Comparison of ENCODE assay signal across 8 mouse cellular contexts in the genomic region with DNA sequence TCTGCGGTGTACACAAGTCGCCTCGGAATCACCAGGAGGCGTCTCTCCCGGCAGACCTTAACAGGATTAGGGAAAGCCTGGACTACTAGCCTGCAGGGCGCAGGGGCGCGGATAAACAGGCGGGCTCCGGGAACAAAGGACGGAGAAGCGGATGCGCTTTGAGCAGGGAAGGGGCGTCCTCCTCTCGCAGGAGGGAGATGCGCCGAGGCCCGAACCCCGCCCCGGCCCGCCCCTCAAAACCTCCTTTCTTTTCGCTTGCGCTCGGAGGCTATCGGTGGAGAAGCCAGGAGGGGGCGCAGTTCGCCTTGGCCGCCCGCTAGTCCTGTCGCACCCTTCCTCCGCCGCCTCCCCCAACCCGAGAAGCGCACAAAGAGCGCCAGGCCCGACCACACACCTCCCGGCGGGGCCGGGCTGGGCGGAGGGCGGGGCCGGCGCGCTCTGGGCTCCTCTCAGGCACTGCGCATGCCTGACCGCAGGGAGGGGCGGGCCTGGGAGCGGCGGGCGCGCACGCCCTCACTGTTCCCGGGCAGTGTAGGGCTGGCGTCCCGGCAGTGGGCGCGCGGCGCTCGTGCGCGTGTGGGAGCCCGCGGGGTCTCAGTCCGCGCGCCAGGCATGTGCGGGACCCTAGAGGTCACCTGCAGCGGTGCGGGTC. TPM values are rescaled to one million over a fixed set of nuclear protein-coding genes. Genes with fewer than 3 reads are reported as not detected.
A peak's percentile ranks its signal among the peaks of the same experiment; 100 is the strongest.
DNase-seq lines count a peak whose midpoint lies in the region; ATAC-seq and TF ChIP-seq lines count a peak whose summit lies in the region.

No protein-coding gene starts in this region.

- peak overlapping the region; percentile 55 for H3ac ChIP-seq in C2C12 (ENCODE audit: control insufficient read depth, insufficient read length, low read depth)

- H3K9ac ChIP-seq in kidney, embryonic 15.5 days, result peak overlapping the region; percentile 71

- H3K4me1 ChIP-seq in embryonic fibroblast, embryonic 13.5 days (ENCODE audit: control insufficient read depth, insufficient read depth, low read length), result no peaks in the 10 kb centered on the region
- peaks cover 20% of the 10 kb centered on the region for H3K4me1 ChIP-seq in heart, embryonic 10.5 days
- H3K4me1 ChIP-seq in kidney, embryonic 15.5 days, result peaks cover 37% of the 10 kb centered on the region

- peaks cover 22% of the 10 kb centered on the region for H3K79me3 ChIP-seq in C2C12 (ENCODE audit: low read depth)

- peak; percentile 70 for TF ChIP-seq POLR2A in embryonic fibroblast, embryonic 13.5 days (IDR thresholded peaks at IDR 0.05; ENCODE audit: low read depth, low read length)

- peaks cover 34% of the 10 kb centered on the region for H3K79me2 ChIP-seq in C2C12 (ENCODE audit: control insufficient read depth, insufficient read depth)

- peak overlapping the region; percentile 36 for H3K4me3 ChIP-seq in C2C12 (ENCODE audit: insufficient read depth, poor library complexity, severe bottlenecking)
- peak overlapping the region; percentile 59 for H3K4me3 ChIP-seq in embryonic fibroblast, embryonic 13.5 days (ENCODE audit: insufficient read depth, low read length)
- peak overlapping the region; percentile 94 for H3K4me3 ChIP-seq in heart, embryonic 10.5 days
- H3K4me3 ChIP-seq in kidney, embryonic 15.5 days (replicated peaks), result peak overlapping the region; percentile 92

- no peaks in the 10 kb centered on the region for H3K9me3 ChIP-seq in heart, embryonic 10.5 days
- no peaks in the 10 kb centered on the region for H3K9me3 ChIP-seq in kidney, embryonic 15.5 days (replicated peaks)

- ATAC-seq in kidney, embryonic 15.5 days (replicated peaks; ENCODE audit: low FRiP score), result peak; percentile 94

- H3K36me3 ChIP-seq in C2C12 (ENCODE audit: control insufficient read depth, insufficient read depth), result peaks cover 21% of the 10 kb centered on the region
- H3K36me3 ChIP-seq in heart, embryonic 10.5 days, result peaks cover 14% of the 10 kb centered on the region
- peaks cover 15% of the 10 kb centered on the region for H3K36me3 ChIP-seq in kidney, embryonic 15.5 days

- H3K4me2 ChIP-seq in kidney, embryonic 15.5 days, result peak overlapping the region; percentile 95

- peak; percentile 74 for TF ChIP-seq CTCF in C2C12 (IDR thresholded peaks at IDR 0.05; ENCODE audit: control insufficient read depth, insufficient read depth, insufficient read length)
- TF ChIP-seq CTCF in embryonic fibroblast, embryonic 13.5 days (IDR thresholded peaks at IDR 0.05; ENCODE audit: borderline replicate concordance, insufficient read depth, low read length), result peak; percentile 75

- H3K27me3 ChIP-seq in C2C12 (ENCODE audit: control insufficient read depth, insufficient read depth, insufficient read length), result no peaks in the 10 kb centered on the region
- H3K27me3 ChIP-seq in heart, embryonic 10.5 days (ENCODE audit: insufficient read depth, poor library complexity, severe bottlenecking), result no peaks in the 10 kb centered on the region
- no peaks in the 10 kb centered on the region for H3K27me3 ChIP-seq in kidney, embryonic 15.5 days

- peak overlapping the region; percentile 73 for H3K27ac ChIP-seq in embryonic fibroblast, embryonic 13.5 days (ENCODE audit: insufficient read depth, low read length)
- peak overlapping the region; percentile 99 for H3K27ac ChIP-seq in heart, embryonic 10.5 days
- peak overlapping the region; percentile 99 for H3K27ac ChIP-seq in kidney, embryonic 15.5 days

- WGBS in heart, embryonic 10.5 days, result under 1% methylated on average over 64 of the region's 70 CpGs
- WGBS in kidney, embryonic 15.5 days, result under 1% methylated on average over 70 of the region's 70 CpGs

- peak; percentile 99 for DNase-seq in brain, adult 2 months (ENCODE audit: low read depth, low spot score)
- peak; percentile 97 for DNase-seq in heart, embryonic 10.5 days (ENCODE audit: low spot score)
- peak; percentile 94 for DNase-seq in liver
- peak; percentile 92 to 93 for DNase-seq in monocyte, adult 2 months (ENCODE audit: low read depth in 1 of 2, low spot score in 2 of 2)
- DNase-seq in spleen, postnatal 14 days (ENCODE audit: low spot score in 2 of 2), result peak; percentile 91 to 93

TF ChIP-seq in C2C12, 6 proteins besides CTCF, POLR2A, EP300 and RAD21:
- TF ChIP-seq FOSL1 (IDR thresholded peaks at IDR 0.05; ENCODE audit: insufficient read depth, low read length, poor library complexity, severe bottlenecking) (no peak), USF1 (IDR thresholded peaks at IDR 0.05; ENCODE audit: low read depth) (no peak), MYOD1 (IDR thresholded peaks at IDR 0.05; ENCODE audit: control insufficient read depth, insufficient read length, low read depth) (no peak), MYOG (IDR thresholded peaks at IDR 0.05; ENCODE audit: control insufficient read depth, extremely low read depth, insufficient read length) (no peak), MAX (IDR thresholded peaks at IDR 0.05) (no peak), CEBPB (IDR thresholded peaks at IDR 0.05; ENCODE audit: low read depth) (no peak)

RNA-seq across cellular contexts. Expression of gene Mex3b, which starts 1.2 kb away (rescaled TPM):
- polyA plus RNA-seq in C2C12 (2012; fragmentation: generic; extraction: Trizol), result 12.5 TPM
- 18.9 and 23.6 TPM in 2 replicates for polyA plus RNA-seq in embryonic fibroblast, embryonic 13.5 days (2011; ENCODE audit: insufficient read length, low read depth, missing spikeins)
- 7.3 and 14.8 TPM in 2 replicates for polyA plus RNA-seq in heart, embryonic 10.5 days (2016; fragmentation: Nextera tagmentation; extraction: Ambion mirVana)
- polyA plus RNA-seq in kidney, embryonic 15.5 days (2015; fragmentation: Nextera tagmentation; extraction: Ambion mirVana), result 11.1 and 11.3 TPM in 2 replicates

Comparison
In these comparisons a context has a peak if more than half of its experiments do, and no peak if none do; other contexts are left out.
1. Peak in every context shown above with its lines: DNase-seq, ATAC-seq, H3K4me3 ChIP-seq and H3K27ac ChIP-seq.
2. H3K4me3 ChIP-seq: peak in every context shown above with its lines; median percentile 94 in heart, embryonic 10.5 days; 92 in kidney, embryonic 15.5 days; 59 in embryonic fibroblast, embryonic 13.5 days; 36 in C2C12.